Mouse (Mus musculus) CD4-positive helper T cell, adult 2 months (primary cell): Measurements from ENCODE around the gene 2310022A10Rik.

ENCODE experiments used
- DNase-seq: peaks from one replicate; pipeline ENCODE4 v3.0.0-alpha.2; 2012; ENCODE audit warnings: low read depth, missing footprints, low spot score

The 2310022A10Rik gene

GRCm38 (mm10) chr7:27590566-27591213 lies 37.7 kb downstream of the 2310022A10Rik start:
- DNase-seq: peak; percentile 16

GRCm38 (mm10) chr7:27591266-27592216 lies 38.5 kb downstream of the 2310022A10Rik start, which contains the start of gene Akt2:
Akt2 (plus strand) TSS chr7:27591552.
- DNase-seq: peak; percentile 99

- peak; percentile 78 for DNase-seq
These were observed 39.3 kb downstream of the 2310022A10Rik start for GRCm38 (mm10) chr7:27592217-27592929.

- no peak for DNase-seq
These were observed 40.1 kb downstream of the 2310022A10Rik start for GRCm38 (mm10) chr7:27592934-27593645.

- no peak for DNase-seq
These were observed 43.8 kb downstream of the 2310022A10Rik start for GRCm38 (mm10) chr7:27596586-27597503.

GRCm38 (mm10) chr7:27598053-27598452 lies 45.0 kb downstream of the 2310022A10Rik start:
- DNase-seq: no peak

GRCm38 (mm10) chr7:27601628-27602027 lies 48.6 kb downstream of the 2310022A10Rik start:
- DNase-seq: no peak

- no peak for DNase-seq
These were observed 49.1 kb downstream of the 2310022A10Rik start for GRCm38 (mm10) chr7:27602161-27602560.

GRCm38 (mm10) chr7:27602835-27603234 lies 49.8 kb downstream of the 2310022A10Rik start:
- no peak for DNase-seq

- DNase-seq: no peak
These were observed 51.8 kb downstream of the 2310022A10Rik start for GRCm38 (mm10) chr7:27604661-27605348.

- DNase-seq: no peak
These were observed 52.7 kb downstream of the 2310022A10Rik start for GRCm38 (mm10) chr7:27605499-27606285.

- DNase-seq: no peak
These were observed 53.6 kb downstream of the 2310022A10Rik start for GRCm38 (mm10) chr7:27606481-27607254.

- DNase-seq: no peak
These were observed 54.5 kb downstream of the 2310022A10Rik start for GRCm38 (mm10) chr7:27607580-27607979.

GRCm38 (mm10) chr7:27608130-27608529 lies 55.1 kb downstream of the 2310022A10Rik start:
- DNase-seq: no peak

- no peak for DNase-seq
These were observed 56.3 kb downstream of the 2310022A10Rik start for GRCm38 (mm10) chr7:27609285-27609684.

- DNase-seq: no peak
These were observed 56.7 kb downstream of the 2310022A10Rik start for GRCm38 (mm10) chr7:27609688-27610087.

- no peak for DNase-seq
These were observed 57.3 kb downstream of the 2310022A10Rik start for GRCm38 (mm10) chr7:27610370-27610769.

GRCm38 (mm10) chr7:27610871-27611270 lies 57.8 kb downstream of the 2310022A10Rik start:
- DNase-seq: no peak
